Mouse (Mus musculus) left cerebral cortex, postnatal 36 days (tissue): ENCODE measurements around the gene Frmd8. TPM values are rescaled to one million over a fixed set of nuclear protein-coding genes. Genes with fewer than 3 reads are reported as not detected.

Source experiments
- DNase-seq, 2 experiments: peaks; one replicate each; pipeline ENCODE4 v3.0.0; 2021 to 2022; ENCODE audit warnings: low spot score in 2 of 2, mixed read lengths in 1 of 2
- intact Hi-C: fragments of 180-260 bp; cut with DNase I; formaldehyde crosslinking; loops from one replicate; pipeline ENCODE4 v1.15.1; 2025
- total RNA-seq, 2 experiments: library from RNA; stranded (reverse); gene quantifications; 2 replicates each; pipeline ENCODE4 v1.2.3; 2021

Frmd8 gene
- total RNA-seq, 2 experiments from 2014 or later, result 11.6 to 13.3 TPM

DNA sequence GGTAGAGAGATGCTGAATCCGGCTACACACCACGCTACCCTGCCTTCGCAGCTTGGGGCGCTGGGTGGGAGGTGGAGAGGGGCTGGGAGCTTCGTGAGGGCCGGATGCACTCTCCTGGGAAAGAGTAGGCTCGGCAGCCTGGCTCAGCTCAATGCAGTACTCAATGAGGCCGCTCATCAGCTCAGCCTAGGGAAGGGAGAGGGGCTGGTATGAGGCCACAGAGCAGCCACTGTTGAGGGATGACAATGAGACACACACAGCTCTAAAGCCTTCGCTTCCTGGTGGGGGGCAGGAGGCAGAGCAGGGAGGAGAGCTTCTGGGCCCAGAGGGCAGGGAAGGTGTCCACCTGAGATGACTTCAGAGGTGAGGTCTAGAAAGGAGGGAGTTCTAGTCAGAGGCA lies 18.5 kb downstream of the Frmd8 start:
- DNase-seq, result no peak
- intact Hi-C loops, result no loop called here

DNA sequence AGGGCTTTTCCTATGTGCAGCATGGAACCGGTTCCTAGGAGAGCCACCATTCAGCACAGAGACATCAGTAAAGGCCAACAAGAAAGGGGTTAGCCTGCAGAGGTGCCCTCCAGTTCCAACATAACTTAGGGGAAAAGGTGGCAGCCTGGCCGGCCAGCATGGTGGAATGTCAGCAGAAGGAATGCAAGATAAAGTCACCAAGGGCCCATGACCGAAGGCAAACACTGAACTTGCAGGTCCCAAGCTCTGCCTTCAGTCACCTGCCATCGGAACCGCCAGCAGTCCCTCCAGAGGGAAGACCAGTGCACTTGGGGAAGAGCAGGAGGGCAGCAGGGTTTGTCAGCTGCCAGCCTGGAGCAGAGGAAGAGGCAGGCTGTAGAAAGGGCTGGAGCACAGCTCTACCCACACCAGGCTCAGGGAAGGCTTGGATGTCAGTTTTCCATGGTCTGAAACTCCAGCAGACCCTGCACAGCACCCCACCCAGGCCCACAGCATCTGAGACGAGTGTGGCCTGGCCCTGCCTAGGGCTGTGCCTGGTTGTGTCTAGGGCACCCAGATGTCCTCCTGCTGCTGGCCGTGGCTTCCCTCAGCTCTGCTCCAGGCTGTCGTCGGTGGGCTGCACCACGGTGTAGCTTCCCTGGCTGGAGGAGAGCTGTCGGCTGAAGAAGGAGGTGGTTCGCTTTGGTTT lies 22.9 kb downstream of the Frmd8 start:
- no peak for DNase-seq
- intact Hi-C loops, result no loop called here

DNA sequence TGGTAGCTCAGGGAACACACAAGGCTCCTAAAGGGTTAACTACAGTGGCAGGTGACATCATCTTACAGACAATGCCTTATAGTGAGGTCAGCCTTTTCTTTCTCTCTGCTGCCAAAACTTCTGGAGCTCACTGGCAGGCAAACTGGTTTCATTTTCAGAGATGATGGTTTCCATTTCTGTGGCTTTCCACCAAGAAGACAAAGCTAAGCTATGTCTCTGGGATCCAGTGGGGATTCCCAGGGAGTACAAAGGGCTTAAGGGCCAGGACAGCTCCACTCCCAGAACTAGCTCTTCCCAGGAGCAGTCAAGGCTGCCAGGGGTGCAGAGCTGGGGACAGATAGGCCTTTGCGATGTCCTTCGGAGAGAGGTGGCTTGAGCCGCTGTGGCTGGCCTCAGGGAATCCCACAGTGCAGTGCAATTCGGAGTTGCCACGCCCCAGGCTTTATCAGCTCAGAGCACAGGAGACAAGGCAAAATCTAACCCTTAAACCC lies 23.5 kb downstream of the Frmd8 start:
- DNase-seq, result no peak
- intact Hi-C loops, result no loop called here

DNA sequence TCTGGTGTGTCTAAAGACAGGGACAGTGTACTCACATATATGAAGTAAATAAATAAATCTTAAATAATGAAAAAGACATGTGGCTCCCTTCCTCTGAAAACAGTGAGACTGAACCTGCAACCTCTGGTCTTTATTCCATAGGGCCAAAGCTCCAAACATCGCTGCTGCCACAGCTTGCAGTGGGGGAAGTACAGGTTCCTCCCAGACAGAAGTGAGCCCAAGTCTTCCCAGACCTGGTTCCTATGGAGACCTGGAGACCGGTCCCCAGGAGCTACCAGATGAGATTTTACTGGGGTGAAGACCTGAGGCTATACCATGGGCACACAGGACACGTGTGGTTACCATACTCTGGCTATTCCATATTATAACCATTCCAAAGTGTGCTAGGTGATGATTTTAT lies 24.2 kb downstream of the Frmd8 start:
- intact Hi-C loops, result loop anchor here (1.0 kb wide), 1 partner anchor 58 kb away; no protein-coding TSS in a partner anchor
- no peak for DNase-seq

DNA sequence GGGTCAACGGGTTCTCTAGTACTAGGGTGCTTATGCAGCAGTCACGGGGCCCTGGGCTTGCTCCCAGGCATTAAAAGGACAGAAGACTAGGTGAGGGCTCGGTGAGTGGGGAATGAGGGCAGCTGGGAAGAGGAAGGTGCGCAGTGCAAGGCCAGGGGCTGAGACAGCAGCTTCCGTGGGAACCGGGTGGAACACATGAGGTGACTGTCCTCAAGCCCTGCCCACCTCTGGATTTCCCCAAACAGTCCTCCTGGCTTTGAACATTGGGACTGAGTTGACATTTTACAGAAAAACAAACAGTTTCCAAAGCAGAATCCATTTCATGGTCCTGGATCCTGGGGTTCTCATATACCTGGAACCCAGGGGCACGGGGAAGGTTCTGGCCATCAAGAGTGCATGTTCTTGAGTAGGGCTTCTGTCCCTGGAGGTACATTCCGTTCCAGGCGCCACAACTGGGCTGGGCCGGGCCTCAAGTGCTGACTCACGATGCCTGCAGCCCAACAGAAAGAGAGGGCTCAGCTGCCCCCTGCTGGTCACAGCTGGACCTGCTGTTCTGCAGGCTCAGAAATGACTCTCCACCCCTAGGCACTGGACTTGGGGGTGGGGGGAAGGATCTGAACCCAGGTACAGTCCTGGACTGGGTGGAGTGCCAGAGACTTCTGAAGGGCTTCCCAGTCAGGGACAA lies 25.1 kb downstream of the Frmd8 start:
- intact Hi-C loops, result loop anchor here (1.0 kb wide), 1 partner anchor 57 kb away; no protein-coding TSS in a partner anchor
- DNase-seq, result peak; percentile 91 to 94

DNA sequence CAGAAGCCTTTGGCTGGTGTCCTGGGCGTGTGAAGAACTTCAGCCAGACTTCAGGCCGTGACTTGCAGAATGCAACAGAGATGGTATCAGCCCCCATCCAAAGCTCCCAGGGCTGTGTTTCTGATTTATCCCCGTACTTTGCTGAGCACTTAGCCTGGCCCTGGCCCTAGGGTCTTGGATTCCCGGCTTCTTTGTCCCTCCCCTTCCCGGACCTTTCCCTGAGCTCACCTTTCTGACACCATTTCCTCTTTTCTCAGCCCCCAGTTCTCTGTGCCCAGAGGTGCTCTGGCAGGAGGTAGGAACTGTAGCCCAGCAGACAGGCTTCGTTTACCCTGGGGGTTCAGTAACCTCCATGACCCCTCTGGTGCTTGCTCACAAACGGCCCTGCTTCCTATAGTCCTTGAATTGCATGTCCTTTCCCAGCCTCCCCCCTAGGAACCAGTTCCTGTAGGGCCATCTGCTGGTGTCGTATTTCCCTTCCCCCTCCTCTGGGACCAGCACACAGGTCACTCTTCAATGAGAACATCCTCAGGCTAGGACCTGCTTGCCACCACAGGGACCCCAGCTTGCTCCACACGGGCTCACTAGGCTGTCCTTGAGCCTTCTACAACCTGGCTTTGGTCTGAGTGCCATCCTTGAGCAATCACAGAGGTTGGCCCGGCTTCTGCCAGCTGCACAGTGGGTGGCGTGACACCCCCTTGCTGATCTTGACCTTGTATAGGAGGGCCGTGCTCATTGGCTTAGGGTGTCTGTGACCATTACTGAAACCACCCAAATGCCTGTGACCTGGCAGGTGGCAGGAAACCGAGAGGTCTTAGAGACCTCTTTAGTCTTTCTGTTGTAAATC lies 26.0 kb downstream of the Frmd8 start:
- no peak for DNase-seq
- intact Hi-C loops, result no loop called here

DNA sequence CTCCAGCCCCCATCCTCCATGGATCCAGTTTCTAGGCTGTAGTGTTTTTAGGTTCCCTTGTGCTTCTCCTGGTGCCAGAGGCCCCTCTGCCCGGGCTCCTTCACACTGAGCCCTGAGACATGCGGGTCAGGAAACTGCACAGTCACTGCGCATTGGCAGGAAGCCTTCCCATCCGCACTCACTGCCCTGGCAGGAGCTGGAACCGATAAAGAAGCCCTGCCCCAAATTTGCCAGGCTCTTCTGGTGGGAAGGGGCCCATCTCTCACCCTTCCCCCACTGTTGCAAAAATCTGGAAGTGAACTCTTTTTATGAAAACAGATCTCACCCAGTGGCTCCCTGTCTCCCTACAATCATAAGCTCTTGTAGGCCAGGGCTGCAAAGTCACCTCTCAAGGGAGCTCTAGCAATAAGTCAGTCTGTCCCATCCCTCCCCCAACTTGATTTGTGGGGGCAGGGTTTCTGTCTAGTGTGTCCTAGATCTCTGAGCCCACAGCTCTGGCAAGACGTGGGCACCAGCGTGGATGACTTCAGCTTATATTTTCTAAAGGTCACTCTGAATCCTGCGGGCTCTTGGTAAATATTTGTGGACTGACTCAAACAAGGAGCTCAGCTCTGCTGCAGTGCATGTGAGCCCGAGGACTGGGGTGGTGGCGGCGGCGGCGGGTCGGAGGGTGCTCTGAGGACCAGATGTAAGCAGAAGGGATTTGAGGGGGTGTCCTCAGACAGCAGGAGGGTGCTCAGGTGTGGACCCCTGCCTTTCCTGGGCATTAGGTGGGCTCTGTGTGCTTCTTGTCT lies 26.8 kb downstream of the Frmd8 start:
- intact Hi-C loops, result no loop called here
- peak; percentile 53 to 58 for DNase-seq

DNA sequence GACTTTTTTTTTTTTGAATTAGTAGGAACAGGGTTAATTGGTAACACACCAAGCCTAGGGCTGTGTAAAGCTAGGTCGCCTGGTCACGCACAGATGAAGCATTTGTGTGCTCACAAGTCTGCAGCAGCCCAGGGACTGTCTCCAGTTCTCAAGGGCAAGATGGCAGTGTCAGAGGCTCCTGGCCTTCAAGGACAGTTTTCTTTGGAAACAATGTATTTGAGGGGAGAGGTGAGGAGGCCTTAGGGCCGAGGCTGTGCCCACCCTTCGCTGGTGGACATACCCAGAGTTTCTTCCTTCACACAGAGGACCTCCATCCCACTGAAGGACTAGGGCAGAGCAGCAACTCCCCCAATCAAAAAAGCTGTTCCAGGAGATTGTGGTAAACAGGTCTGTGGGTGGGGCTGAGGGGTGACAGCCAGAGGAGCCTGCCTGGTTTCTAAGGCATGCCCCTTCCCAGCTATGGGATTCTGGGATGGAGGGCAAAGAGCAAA lies 27.7 kb downstream of the Frmd8 start:
- no peak for DNase-seq
- intact Hi-C loops, result loop anchor here (2.0 kb wide), 1 partner anchor 35 kb away; no protein-coding TSS in a partner anchor

DNA sequence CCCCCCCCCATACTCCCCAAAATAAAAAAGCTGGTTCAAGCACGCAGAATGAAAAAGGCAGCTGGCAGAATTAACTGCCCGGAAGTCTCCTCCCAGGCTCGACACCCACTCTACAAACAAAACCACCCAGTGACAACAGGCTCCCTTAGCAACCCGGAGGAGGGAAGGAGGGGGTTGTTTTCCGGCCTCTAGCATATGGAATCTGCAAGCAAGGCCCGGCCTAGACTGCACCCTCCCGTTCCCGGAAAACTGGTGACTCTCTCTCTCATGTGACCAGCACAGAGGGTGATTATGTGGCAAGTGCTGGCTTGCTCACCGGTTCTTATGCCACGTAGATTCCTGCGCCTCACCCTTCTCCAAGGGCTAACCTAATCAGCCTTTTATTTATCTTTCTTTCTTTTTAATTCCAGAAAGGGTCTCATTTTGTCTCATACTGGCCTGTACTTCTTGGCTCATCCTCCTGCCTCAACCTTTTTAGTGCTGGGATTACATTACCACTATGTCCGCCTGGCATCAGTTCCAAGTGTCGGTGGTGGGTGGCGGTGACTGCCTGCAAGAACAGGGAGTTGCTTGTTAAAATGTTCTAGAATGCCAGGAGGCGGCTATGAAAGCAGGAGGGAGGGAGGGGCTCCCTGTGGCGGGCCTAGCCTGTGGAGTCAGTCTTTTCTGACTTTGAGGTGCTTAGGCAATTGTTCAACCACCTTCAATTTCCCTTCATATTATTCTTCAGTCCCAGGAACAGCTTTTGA lies 28.3 kb downstream of the Frmd8 start:
- intact Hi-C loops, result loop anchor here (2.0 kb wide), 1 partner anchor 34 kb away; no protein-coding TSS in a partner anchor
- DNase-seq, result peak; percentile 90 to 91

DNA sequence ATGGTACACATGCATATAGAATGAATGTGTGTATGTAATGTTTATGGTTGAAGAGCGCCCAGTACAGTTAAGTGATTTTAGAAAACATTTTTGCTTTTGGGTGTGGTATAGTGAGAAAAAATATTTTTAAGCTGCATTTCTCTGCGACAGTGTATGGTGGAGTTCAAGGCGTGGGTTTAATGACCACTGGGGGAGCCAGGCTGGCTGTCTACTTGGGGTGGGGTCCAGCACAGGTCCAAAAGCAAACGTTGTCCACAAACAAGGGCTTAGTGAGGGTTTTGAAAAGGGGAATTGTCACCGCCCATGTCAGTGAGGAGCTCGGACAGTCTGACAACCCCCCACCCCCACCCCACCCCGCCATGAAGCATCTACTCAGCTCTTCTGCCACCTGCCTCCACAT lies 28.9 kb downstream of the Frmd8 start:
- intact Hi-C loops, result loop anchor here (2.0 kb wide), 1 partner anchor 33 kb away; no protein-coding TSS in a partner anchor
- DNase-seq, result peak in 1 of 2 experiments; percentile 66

DNA sequence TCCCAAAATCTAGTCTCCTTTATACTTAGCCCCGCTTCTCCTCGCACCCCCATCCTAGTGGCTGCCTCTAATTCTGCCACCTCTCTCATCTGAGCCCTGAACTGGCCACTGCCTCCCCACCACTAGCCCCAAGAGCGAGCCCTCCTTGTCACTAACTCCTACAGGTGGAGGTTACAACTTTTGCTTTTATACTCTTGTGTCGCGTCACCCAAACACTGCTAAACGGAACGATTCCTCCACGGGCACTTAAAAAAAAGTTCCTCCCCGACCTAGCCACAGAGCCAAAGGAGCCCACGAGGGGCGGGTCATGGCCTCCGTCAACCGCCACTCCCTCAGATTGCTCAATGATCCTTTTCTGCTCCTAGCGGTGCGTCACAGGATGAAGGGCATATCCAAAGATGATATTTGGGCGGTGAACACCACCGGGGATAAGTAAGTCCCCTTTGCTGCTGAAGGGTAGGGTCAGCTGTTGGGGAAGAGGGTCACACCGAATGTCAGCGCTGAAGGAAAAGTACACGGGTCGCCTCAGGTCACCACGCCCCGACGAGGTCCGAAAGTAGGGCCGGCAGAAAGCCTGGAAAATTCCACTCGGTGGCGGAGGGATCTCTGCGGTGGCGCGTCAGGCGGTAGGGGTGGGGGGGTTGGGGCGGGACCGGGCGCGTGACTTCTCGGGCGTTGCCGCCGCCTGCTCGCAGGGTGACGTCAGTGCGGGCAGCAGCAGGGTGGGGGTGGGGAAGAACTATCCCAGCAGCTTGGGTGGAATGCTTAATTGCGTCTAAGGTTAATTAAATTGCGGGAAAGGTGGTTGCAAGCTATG lies 29.5 kb downstream of the Frmd8 start:
- intact Hi-C loops, result loop anchor here (1.0 to 2.0 kb wide), 2 partner anchors 33 to 42 kb away; no protein-coding TSS in a partner anchor
- peak; percentile 90 for DNase-seq

DNA sequence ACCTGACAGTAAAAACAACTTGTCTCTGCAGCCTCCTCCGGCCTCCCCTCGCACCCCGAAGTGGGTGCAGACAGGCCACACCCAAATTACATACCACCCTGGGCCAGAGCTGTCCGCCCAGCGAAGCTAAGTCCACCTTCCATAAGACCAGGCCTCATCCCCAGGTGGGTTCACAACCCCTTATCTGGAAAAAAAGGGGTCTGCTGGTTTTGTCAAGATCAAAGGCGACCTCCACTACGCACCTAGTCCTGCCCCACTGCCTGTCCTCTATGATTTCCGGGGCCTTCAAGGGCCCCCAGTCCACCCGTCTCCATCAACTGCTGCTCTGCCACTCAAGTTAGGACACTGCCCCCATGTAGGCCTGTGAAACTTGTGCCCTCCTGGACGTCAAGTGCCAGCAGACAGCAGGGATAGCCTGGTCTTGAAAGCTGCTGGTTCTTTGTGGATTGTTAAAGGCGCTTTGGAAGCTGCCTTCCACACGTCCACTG lies 30.2 kb downstream of the Frmd8 start:
- intact Hi-C loops, result loop anchor here (1.0 kb wide), 1 partner anchor 42 kb away; no protein-coding TSS in a partner anchor
- DNase-seq, result no peak

DNA sequence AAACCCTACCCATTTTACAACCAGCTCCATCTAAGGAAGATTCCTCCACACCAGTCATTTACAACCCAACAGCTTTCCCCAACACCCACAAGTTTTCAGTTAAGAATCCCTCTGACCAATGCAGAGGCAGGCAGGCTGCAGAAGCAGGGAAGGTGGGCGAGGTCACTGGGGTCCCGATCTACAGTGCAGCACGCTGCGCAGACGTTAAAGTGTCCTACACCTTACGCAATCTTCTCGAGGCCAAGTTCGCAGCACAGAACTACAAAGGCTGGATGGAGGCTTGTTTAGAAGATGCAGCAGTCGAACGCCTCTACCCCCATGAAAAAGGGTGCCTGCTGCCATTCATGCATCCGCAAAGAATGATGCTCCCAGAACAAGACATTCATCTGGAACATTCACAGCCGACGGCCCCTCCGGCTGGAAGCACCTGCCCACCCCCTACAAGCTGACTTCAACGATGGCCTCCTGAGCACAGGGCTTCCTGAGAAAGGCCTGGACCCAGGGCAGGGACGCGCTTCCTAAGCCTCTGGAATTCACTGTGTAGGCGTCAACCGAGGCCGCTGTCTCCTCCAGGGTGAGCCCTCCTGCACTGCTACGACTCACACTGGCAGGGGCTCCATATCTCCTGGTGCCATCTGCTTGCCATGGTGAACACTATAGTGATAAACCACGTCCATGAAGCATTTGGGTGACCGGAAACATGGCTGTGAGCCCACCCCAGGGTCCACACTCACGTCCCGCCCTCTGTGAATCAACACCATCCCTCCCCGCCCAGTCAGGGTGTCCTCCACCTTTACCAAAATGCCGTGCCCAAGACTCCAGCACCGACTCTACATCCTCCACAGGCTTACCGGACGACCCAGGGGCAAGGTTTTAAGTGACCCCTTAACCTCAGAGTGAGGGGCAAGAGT lies 31.0 kb downstream of the Frmd8 start:
- intact Hi-C loops, result no loop called here
- no peak for DNase-seq

DNA sequence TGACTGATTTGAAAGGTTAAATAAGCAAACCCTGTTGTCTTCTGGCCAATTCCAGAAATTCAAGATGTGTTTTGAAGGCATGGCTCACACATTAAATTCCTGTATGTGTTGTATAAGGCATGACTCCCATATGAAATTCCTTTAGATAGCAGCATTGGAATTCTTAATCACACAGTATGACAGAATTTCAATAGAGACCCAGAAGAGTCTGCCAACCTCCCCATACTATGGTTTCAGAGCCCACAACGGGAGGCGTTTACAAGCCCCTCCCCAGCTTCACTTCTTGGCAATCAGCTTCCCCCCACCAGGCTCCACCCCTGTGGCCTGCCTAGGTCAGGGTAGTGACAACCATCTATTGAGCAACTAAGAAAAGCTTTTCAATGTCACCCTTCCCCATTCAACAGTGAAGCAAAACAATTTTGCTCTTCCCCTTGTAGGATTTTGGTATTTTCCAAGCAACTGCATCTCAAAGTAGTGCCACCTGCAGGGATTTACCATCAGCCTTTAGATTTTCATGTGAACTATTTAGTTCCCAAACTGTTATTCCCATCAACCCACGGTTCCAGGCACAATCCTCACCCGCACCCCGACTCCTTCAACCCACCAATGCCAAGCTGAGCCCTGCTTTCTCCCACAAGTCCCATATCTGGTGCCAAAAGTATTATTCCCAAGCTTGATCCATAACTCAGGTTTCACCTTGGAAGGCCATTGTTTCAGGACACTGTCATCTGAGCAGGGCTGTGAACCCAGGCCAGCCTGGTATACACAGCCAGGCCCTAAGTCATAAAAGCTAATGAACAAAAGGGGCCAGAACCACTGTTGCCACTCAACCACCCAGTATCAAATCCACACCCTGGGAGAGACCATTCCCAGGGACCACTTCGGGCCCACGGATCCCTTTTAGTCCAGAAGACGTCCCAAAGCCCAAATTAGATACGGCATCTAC lies 32.0 kb downstream of the Frmd8 start:
- intact Hi-C loops, result no loop called here
- no peak for DNase-seq
